Mouse (Mus musculus) neutrophil, adult 65 days (primary cell): ENCODE data around the gene Zhx3. TPM values are rescaled to one million over a fixed set of nuclear protein-coding genes. Genes with fewer than 3 reads are reported as not detected.

Experiments
- total RNA-seq: library from RNA; stranded (reverse); gene quantifications from 2 replicates; pipeline ENCODE4 v1.2.4, GENCODE M21; 2023

Gene Zhx3
- total RNA-seq: 3.8 and 5.1 TPM in 2 replicates

DNA sequence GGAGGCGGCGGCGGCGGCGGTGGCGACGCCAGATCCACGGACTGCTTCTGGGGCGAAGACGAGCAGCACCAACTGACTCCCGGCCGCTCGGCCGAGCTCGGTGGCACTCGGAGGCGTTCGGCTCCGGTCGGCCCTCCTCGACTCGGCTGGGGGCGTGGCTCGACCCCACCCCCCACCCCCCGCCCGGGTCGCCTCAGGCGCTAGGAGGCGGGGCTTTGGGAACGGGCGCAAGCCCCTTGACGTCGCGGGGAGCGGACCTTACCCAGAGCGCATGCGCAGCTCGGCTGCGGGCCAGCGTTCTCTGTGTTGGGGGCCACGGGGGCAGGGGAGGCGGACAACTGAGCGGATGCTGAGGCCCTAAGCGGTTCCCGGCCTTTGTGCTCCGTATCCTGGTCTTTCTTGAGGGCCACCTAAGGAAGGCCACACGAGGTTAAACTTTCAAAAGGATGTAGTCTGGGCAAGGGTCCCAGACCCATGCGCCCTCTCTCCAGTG lies at the start of gene Zhx3:
Zhx3 (minus strand) TSS at position 109 of the 493 bp plus-strand sequence.

DNA sequence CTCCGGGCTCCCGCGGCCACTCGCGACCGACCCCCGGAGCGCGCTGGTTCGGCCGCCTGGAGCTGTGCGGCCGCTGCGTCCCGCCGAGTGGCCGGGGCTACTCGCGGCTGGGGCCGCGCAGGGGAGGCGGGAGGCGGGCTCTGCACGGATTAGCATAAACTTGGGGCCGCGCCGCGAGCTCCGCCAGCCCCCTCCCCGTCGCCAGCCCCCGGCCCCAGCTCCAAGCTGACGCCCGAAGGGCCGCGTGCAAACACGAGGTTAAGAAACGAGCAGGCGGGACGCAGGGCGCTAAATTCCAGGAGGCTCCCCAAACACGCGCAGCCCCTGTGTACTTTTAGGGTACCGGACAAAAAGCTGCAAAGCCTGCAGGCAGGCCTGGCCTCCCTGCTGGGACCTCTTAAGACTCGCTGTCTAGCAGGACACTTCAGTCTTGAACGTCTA lies 39.5 kb upstream of the Zhx3 start, which contains the start of gene Emilin3:
Emilin3 (minus strand) TSS at position 98 of the 441 bp plus-strand sequence.

DNA sequence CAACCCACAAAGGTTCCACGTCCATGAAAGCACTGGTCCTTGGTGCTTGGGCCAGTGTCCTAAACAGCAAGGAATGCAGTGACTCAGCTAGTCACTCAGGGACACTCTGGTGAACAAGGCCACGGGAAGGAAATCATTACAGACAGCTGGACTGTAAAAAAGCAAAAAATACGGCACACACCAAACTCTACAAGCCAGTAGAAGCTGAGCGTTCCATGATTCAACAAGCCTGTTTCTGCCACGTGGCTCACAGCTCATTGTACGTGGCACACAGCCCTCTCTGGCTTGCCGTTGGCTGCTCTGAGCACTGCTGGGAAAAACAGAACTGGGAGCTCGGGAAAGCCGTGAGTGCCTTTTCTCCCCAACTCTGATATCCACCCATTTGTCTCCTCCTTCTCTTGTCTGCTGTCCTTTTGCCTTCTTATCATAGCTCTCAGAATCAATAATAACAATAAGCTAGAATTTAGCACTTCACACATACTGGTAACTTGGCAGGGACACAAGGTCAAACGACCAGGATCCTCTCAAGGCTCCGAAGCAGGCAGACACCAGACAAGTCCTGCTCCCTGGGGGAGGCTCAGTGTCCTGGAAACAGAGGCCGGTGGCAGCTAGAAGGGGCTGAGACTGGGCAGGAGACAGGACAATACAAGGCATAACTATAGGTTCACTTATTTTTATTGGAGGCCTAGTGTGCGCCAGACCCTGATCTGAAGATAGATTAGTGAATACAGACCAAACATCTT lies 7.8 kb upstream of the Zhx3 start, which contains the start of gene Lpin3:
Lpin3 (plus strand) TSS at position 218 of the 743 bp plus-strand sequence.

DNA sequence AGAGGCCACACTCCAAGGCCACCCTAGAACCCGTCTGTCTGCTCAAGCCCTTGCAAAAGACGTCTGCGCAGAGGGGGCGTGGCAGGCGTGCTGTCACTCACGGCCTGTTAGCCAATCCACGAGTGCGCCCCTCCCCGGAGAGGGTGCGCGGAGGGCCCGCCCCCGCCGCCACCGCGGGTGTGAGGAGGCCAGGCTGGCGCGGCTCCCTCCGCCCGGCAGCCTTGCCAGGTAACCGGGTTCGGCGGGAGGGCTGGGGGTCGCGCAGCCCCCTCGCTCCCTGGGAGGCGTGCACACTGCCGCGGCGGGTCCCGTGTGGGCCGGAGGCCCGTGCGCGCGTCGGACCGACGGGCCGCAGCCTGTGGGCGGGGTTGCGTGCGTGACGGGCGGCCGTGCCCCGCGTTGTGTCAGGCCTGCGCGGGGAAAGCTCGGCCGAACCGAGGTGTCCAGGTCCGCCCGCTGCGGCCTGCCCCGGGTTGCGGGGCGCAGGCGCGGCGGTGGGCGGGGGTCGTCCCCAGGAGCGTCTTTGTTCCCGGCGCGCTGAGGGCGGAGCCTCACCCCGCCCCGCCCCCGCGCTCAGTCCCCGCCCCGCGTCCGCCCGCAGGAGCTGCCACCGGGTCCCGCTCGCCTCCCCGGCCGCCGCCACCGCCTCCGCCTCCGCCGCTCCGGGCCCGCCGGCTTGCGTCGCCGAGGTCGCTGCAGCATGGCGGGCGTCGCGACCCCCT lies 141.5 kb downstream of the Zhx3 start, which contains the start of gene Plcg1:
Plcg1 (plus strand) TSS at position 184 of the 722 bp plus-strand sequence.

Other genes with a start within 250 kb of the Zhx3 start
- gene Top1, start 227.1 kb downstream of the Zhx3 start, total RNA-seq: 214 and 282 TPM in 2 replicates
- 5.4 and 6.6 TPM in 2 replicates for gene Plcg1, start 141.7 kb downstream of the Zhx3 start, total RNA-seq
- not detected in 2 replicates for gene Lpin3, start 7.7 kb upstream of the Zhx3 start, total RNA-seq
- gene Emilin3, start 39.3 kb upstream of the Zhx3 start, total RNA-seq: not detected in 2 replicates
- gene Chd6, start 236.1 kb upstream of the Zhx3 start, total RNA-seq: 20.9 and 27.0 TPM in 2 replicates